Mouse (Mus musculus): Measurements from ENCODE around the gene Rbfox1. TPM values are rescaled to one million over a fixed set of nuclear protein-coding genes. Genes with fewer than 3 reads are reported as not detected.

Rbfox1 gene
- polyA plus RNA-seq, 1 experiment, result not detected

DNA sequence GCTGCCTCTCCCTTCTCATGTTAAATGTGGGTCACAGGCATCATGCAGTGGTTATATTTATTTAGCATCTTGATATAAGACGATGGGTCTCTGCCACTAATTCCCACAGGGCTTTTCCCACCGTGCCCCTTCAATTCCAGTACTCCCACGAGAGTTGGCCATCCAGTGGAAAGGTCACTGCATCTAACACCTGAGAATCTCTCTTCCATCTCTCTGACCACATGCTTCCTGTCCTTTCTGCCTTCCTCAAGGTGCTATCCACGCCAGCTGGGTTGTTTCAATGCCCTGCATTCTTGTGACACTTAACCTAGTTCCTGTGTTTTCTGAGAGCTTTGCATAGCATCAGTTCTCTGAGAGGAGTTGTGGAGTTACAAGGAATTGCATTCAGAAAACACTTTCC is 1112.0 kb downstream of the Rbfox1 start:
- no peaks in the 10 kb centered on the region for H3K4me1 ChIP-seq (ENCODE audit: control insufficient read depth, insufficient read depth, low read length)
- no peak overlapping the region for H3K27ac ChIP-seq (ENCODE audit: control insufficient read depth, insufficient read depth, low read depth, low read length, poor library complexity)
- WGBS, result 43% methylated on average over 4 of the region's 4 CpGs
- TF ChIP-seq POLR2A (IDR thresholded peaks at IDR 0.05; ENCODE audit: borderline replicate concordance, control insufficient read depth, low read depth, low read length) (no peak), CTCF (IDR thresholded peaks at IDR 0.05; ENCODE audit: control insufficient read depth, insufficient read depth, low read length) (no peak)
- H3K4me3 ChIP-seq (replicated peaks; ENCODE audit: control insufficient read depth, low read depth, low read length), result no peak overlapping the region

DNA sequence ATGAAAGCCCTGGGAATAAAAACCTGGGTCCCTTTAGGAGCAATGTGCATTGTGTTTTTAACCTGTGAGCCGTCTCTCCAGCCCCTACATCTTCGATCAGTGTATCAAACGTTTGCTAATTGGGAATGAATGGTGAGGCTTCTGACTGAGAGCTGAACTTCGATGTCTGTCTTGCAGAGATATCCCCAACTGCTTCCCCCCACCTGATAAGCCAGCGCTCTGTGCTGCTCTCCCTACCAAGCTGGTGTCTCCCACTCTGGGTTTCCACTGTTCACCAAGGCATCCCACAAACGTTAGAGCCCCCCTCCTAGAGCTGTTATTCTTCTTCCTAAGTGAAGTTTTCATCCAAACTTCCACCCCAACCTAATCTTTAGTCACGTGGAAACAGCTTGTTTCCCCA is 1112.7 kb downstream of the Rbfox1 start:
- no peaks in the 10 kb centered on the region for H3K4me1 ChIP-seq (ENCODE audit: control insufficient read depth, insufficient read depth, low read length)
- TF ChIP-seq POLR2A (IDR thresholded peaks at IDR 0.05; ENCODE audit: borderline replicate concordance, control insufficient read depth, low read depth, low read length) (no peak), CTCF (IDR thresholded peaks at IDR 0.05; ENCODE audit: control insufficient read depth, insufficient read depth, low read length) (no peak)
- H3K4me3 ChIP-seq (replicated peaks; ENCODE audit: control insufficient read depth, low read depth, low read length), result no peak overlapping the region
- no peak overlapping the region for H3K27ac ChIP-seq (ENCODE audit: control insufficient read depth, insufficient read depth, low read depth, low read length, poor library complexity)
- 50% methylated on average over 7 of the region's 7 CpGs for WGBS

DNA sequence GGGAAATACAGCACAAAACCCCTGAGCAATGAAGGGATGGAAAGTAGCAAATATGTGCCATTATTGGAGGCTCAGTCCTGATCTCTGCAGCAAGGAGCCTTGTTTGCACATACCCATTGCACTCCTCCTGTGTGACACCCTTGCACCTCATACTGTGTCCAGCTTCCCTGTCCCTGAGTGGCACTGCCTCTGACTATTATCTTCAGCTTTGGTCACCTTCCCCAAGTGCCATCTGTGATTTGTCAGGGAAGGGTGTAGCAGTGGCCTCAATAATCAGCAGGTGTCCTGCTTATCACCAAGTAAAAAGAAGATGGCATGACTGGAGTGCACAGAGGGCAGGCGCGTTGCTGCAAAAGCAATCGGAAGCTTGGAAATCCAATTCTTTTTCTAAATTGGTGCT is 1119.4 kb downstream of the Rbfox1 start:
- TF ChIP-seq CTCF (IDR thresholded peaks at IDR 0.05; ENCODE audit: control insufficient read depth, insufficient read depth, low read length) (no peak), POLR2A (IDR thresholded peaks at IDR 0.05; ENCODE audit: borderline replicate concordance, control insufficient read depth, low read depth, low read length) (no peak)
- Histone ChIP-seq H3K4me1 (ENCODE audit: control insufficient read depth, insufficient read depth, low read length) (no peaks in the 10 kb centered on the region), H3K27ac (ENCODE audit: control insufficient read depth, insufficient read depth, low read depth, low read length, poor library complexity) (no peak overlapping the region), H3K4me3 (replicated peaks; ENCODE audit: control insufficient read depth, low read depth, low read length) (no peak overlapping the region)
- 93% methylated on average over 3 of the region's 3 CpGs for WGBS

DNA sequence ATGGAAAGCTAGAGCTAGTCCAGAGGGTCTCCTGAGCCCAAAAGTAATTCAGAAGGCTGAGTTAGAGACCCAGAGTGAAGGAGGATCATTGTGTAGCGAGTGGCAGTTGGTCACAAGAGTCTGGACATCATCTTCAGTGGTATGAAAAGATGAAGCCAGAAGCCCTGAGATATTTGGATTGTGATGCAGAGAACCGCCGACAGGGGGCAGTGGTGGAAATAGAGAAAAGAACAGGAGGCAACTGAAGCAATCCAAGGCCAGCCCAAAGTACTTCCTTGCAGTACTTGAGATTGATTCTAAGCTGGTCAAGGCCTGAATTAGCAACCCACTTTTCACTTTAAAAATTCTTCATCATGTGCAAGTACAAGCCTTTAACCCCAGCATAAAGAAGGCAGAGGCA is 1120.3 kb downstream of the Rbfox1 start:
- no peak overlapping the region for H3K4me3 ChIP-seq (replicated peaks; ENCODE audit: control insufficient read depth, low read depth, low read length)
- WGBS, result 16% methylated on average over 3 of the region's 3 CpGs
- no peak for TF ChIP-seq CTCF (IDR thresholded peaks at IDR 0.05; ENCODE audit: control insufficient read depth, insufficient read depth, low read length)
- TF ChIP-seq POLR2A (IDR thresholded peaks at IDR 0.05; ENCODE audit: borderline replicate concordance, control insufficient read depth, low read depth, low read length), result no peak
- H3K4me1 ChIP-seq (ENCODE audit: control insufficient read depth, insufficient read depth, low read length), result no peaks in the 10 kb centered on the region
- no peak overlapping the region for H3K27ac ChIP-seq (ENCODE audit: control insufficient read depth, insufficient read depth, low read depth, low read length, poor library complexity)

- TF ChIP-seq CTCF (IDR thresholded peaks at IDR 0.05; ENCODE audit: control insufficient read depth, insufficient read depth, low read length), result no peak
- TF ChIP-seq POLR2A (IDR thresholded peaks at IDR 0.05; ENCODE audit: borderline replicate concordance, control insufficient read depth, low read depth, low read length), result no peak
- Histone ChIP-seq H3K4me1 (ENCODE audit: control insufficient read depth, insufficient read depth, low read length) (no peaks in the 10 kb centered on the region), H3K27ac (ENCODE audit: control insufficient read depth, insufficient read depth, low read depth, low read length, poor library complexity) (no peak overlapping the region), H3K4me3 (replicated peaks; ENCODE audit: control insufficient read depth, low read depth, low read length) (no peak overlapping the region)
- WGBS, result 73% methylated on average over 7 of the region's 7 CpGs
Measured at GRCm38 (mm10) chr16:7017310-7017709, 1132.2 kb downstream of the Rbfox1 start.

GRCm38 (mm10) chr16:7034231-7034630 is 1149.1 kb downstream of the Rbfox1 start:
- no peak overlapping the region for H3K4me3 ChIP-seq (replicated peaks; ENCODE audit: control insufficient read depth, low read depth, low read length)
- no peaks in the 10 kb centered on the region for H3K4me1 ChIP-seq (ENCODE audit: control insufficient read depth, insufficient read depth, low read length)
- H3K27ac ChIP-seq (ENCODE audit: control insufficient read depth, insufficient read depth, low read depth, low read length, poor library complexity), result no peak overlapping the region
- 14% methylated on average over 5 of the region's 5 CpGs for WGBS
- TF ChIP-seq CTCF (IDR thresholded peaks at IDR 0.05; ENCODE audit: control insufficient read depth, insufficient read depth, low read length), result no peak
- no peak for TF ChIP-seq POLR2A (IDR thresholded peaks at IDR 0.05; ENCODE audit: borderline replicate concordance, control insufficient read depth, low read depth, low read length)

DNA sequence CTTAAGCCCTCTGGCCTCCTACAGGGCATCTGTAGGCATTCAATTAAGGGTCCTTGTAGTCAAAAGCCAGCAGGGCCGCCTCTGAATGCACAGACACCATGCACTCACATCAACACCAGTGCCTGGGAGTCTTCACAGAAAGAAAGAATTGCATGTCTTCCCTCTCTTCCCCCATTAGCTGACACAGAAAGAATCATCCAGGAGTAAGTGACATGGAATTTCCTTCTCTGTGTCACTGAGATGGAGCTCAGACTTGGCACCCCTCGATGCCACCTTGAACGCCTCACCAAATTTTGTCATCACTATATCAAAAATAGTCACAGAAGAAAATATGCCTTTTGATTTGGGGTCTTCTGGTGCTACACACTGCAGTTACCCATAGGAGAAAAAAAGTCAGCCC is 1151.4 kb downstream of the Rbfox1 start:
- H3K4me1 ChIP-seq (ENCODE audit: control insufficient read depth, insufficient read depth, low read length), result no peaks in the 10 kb centered on the region
- WGBS, result 72% methylated on average over 3 of the region's 3 CpGs
- no peak overlapping the region for H3K27ac ChIP-seq (ENCODE audit: control insufficient read depth, insufficient read depth, low read depth, low read length, poor library complexity)
- H3K4me3 ChIP-seq (replicated peaks; ENCODE audit: control insufficient read depth, low read depth, low read length), result no peak overlapping the region
- no peak for TF ChIP-seq CTCF (IDR thresholded peaks at IDR 0.05; ENCODE audit: control insufficient read depth, insufficient read depth, low read length)
- no peak for TF ChIP-seq POLR2A (IDR thresholded peaks at IDR 0.05; ENCODE audit: borderline replicate concordance, control insufficient read depth, low read depth, low read length)

- 58% methylated on average over 8 of the region's 8 CpGs for WGBS
- no peaks in the 10 kb centered on the region for H3K4me1 ChIP-seq (ENCODE audit: control insufficient read depth, insufficient read depth, low read length)
- TF ChIP-seq CTCF (IDR thresholded peaks at IDR 0.05; ENCODE audit: control insufficient read depth, insufficient read depth, low read length) (no peak), POLR2A (IDR thresholded peaks at IDR 0.05; ENCODE audit: borderline replicate concordance, control insufficient read depth, low read depth, low read length) (no peak)
- H3K4me3 ChIP-seq (replicated peaks; ENCODE audit: control insufficient read depth, low read depth, low read length), result no peak overlapping the region
- H3K27ac ChIP-seq (ENCODE audit: control insufficient read depth, insufficient read depth, low read depth, low read length, poor library complexity), result no peak overlapping the region
Measured at GRCm38 (mm10) chr16:7036988-7037387, 1151.8 kb downstream of the Rbfox1 start.

- Histone ChIP-seq H3K4me3 (replicated peaks; ENCODE audit: control insufficient read depth, low read depth, low read length) (no peak overlapping the region), H3K4me1 (ENCODE audit: control insufficient read depth, insufficient read depth, low read length) (no peaks in the 10 kb centered on the region), H3K27ac (ENCODE audit: control insufficient read depth, insufficient read depth, low read depth, low read length, poor library complexity) (no peak overlapping the region)
- no peak for TF ChIP-seq POLR2A (IDR thresholded peaks at IDR 0.05; ENCODE audit: borderline replicate concordance, control insufficient read depth, low read depth, low read length)
- TF ChIP-seq CTCF (IDR thresholded peaks at IDR 0.05; ENCODE audit: control insufficient read depth, insufficient read depth, low read length), result no peak
- 7% methylated on average over 18 of the region's 18 CpGs for WGBS
Measured at GRCm38 (mm10) chr16:7038639-7039260, 1153.6 kb downstream of the Rbfox1 start.

Data from bone marrow, adult 2 months (tissue).